Mouse (Mus musculus) embryonic fibroblast, embryonic 13.5 days (primary cell): ENCODE results near the gene Snrnp25.

Experiments used
- CTCF ChIP-seq: IDR thresholded peaks from 2 replicates; pipeline ENCODE4 v1.5.1; 2011; ENCODE audit warnings: mild to moderate bottlenecking, control low read depth, low read length, moderate library complexity, borderline replicate concordance; ENCODE audit not compliant: insufficient read depth
- POLR2A ChIP-seq: IDR thresholded peaks from 2 replicates; pipeline ENCODE4 v1.6.1; 2011; ENCODE audit warnings: low read depth, mild to moderate bottlenecking, control low read depth, low read length, moderate library complexity

- TF ChIP-seq POLR2A: no peak
- TF ChIP-seq CTCF: no peak
Measured at GRCm38 (mm10) chr11:32256146-32256545, 50.9 kb downstream of the Snrnp25 start.
